Mouse (Mus musculus) heart, postnatal 25 days (tissue): Measurements from ENCODE around the gene Rad23b. TPM values are rescaled to one million over a fixed set of nuclear protein-coding genes. Genes with fewer than 3 reads are reported as not detected.

Experiments used
- DNase-seq: peaks from one replicate; pipeline ENCODE4 v3.0.0; 2022; ENCODE audit warnings: low spot score
- intact Hi-C: fragments of 180-260 bp; cut with DNase I; formaldehyde crosslinking; loops from one replicate; pipeline ENCODE4 v1.15.1; 2025
- total RNA-seq, 2 experiments: library from RNA; stranded (reverse); gene quantifications; 2 replicates each; pipeline ENCODE4 v1.2.3; 2021

The Rad23b gene
- total RNA-seq, 2 experiments from 2014 or later: 94.6 to 112 TPM

DNA sequence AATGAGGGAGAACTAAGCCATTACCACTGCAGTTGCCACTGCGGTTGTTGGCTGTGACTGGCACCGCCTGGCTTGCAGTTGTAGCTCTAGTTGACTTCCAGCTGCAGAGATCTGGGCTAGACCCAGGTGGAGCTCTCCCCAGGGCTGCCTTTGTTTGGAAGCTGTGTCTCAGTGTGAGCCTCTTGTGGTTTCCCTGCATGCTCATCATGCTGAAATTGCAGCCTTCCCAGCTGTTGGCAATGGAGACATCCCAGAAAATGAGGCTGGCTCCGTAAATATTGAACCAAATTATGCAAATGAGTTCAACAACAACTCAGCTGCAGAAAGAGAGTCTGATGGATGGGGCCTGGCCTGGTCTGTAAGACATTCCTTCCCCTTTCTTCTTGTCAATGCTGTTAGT lies 66.0 kb downstream of the Rad23b start:
- intact Hi-C loops: no loop called here
- no peak for DNase-seq

DNA sequence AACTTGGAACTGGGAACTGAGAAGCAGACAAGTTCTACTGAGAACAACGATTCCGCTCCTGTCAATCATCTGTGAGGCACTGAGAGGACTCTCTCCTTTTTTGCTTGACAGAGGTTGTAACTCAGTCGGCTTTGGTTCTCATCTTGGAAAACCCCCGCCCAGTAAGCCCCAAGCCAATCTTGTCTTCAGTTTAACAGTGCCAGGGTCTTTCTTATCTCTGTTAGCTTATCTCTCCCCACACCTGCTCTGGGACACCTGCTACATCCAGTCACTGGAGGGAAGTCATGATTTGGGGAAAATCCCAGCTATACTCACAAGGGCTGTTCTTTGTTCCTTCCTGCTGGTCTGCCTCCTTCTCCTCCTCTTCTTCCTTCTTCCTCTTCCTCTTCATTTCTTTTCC lies 76.4 kb downstream of the Rad23b start:
- DNase-seq: no peak
- intact Hi-C loops: loop anchor here (2.0 kb wide), 1 partner anchor 19 kb away; no protein-coding TSS in a partner anchor

Other genes starting within 250 kb of the Rad23b start
- 10 to 100 TPM; 28.3 to 39.0 TPM for gene Klf4, start 182.4 kb downstream of the Rad23b start, total RNA-seq